In the genomic region with DNA sequence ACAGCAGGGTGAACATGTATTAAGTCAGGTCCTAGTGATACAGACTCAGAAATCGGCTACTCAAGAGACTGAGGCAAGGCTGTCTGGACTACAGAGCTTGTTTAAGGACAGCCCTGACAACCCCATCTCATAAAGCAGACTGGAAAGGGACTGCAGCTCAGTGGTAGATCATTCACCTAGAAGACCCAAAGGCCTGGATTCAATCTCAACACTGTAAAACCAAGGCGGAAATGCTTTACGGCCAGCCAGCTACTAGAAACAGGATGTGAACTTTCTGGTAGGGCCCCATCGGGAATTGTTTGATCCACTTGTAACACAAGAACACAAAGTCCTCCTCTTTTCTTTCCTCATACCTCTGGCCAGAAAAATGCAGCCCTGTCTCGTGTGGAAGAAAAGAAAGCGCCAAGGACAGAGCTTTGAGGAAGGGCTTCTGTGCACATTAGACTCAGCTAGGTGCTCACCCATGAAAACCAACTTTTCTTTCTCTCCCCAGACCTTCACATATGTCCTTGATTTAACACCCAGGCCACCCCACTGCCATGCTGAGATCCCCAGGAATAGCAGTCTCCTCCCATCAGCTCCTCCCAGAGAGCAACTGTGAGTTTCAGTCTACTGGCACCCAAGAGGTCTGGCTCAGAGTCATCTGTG, we compare ENCODE assay signal across 8 mouse cellular contexts.
DNase-seq lines count a peak whose midpoint lies in the region; ATAC-seq and TF ChIP-seq lines count a peak whose summit lies in the region.

No protein-coding gene starts in this region.

- peak; percentile 47 for DNase-seq in adrenal gland, postnatal 36 days
- peak; percentile 72 to 75 for DNase-seq in heart, postnatal 10 days
- DNase-seq in kidney, postnatal 36 days = peak; percentile 66 to 84
- no peak for DNase-seq in midbrain, embryonic 14.5 days
- no peak for DNase-seq in layer of hippocampus, postnatal 36 days
- no peak for DNase-seq in frontal cortex, adult 2 months (ENCODE audit: extremely low spot score in 1 of 2, low spot score in 1 of 2)

- TF ChIP-seq CTCF in ES-Bruce4 (IDR thresholded peaks at IDR 0.05; ENCODE audit: low read depth, low read length) = no peak

- no peak overlapping the region for H3K4me3 ChIP-seq in ES-Bruce4 (ENCODE audit: low read depth, low read length)
- no peak overlapping the region for H3K4me3 ChIP-seq in midbrain, embryonic 14.5 days (replicated peaks; ENCODE audit: low read depth, low read length)

- no peak overlapping the region for H3K9ac ChIP-seq in ES-Bruce4 (ENCODE audit: low read depth, poor library complexity, severe bottlenecking)
- no peak overlapping the region for H3K9ac ChIP-seq in midbrain, embryonic 14.5 days (replicated peaks; ENCODE audit: low read length)

- no peak overlapping the region for H3K4me2 ChIP-seq in midbrain, embryonic 14.5 days (ENCODE audit: low read length)

- intact Hi-C loops in heart, postnatal 10 days (cut with DNase I) = loop anchor here (1.0 to 10.0 kb wide), 3 partner anchors 162 to 304 kb away; a partner anchor contains a TSS

- TF ChIP-seq POLR2A in ES-Bruce4 (IDR thresholded peaks at IDR 0.05; ENCODE audit: insufficient read depth, low read length) = no peak

- H3K4me1 ChIP-seq in ES-Bruce4 (ENCODE audit: control insufficient read depth, insufficient read depth, low read length) = peaks cover 13% of the 10 kb centered on the region
- H3K4me1 ChIP-seq in midbrain, embryonic 14.5 days (ENCODE audit: control insufficient read depth, insufficient read depth, low read length) = peaks cover 75% of the 10 kb centered on the region

- WGBS in midbrain, embryonic 14.5 days = 54% methylated on average over 6 of the region's 6 CpGs

- no peak for ATAC-seq in midbrain, embryonic 14.5 days (ENCODE audit: low FRiP score, low TSS enrichment)
- no peak for ATAC-seq in megakaryocyte, adult 5-6 weeks (ENCODE audit: poor library complexity, severe bottlenecking)

- H3K9me3 ChIP-seq in ES-Bruce4 (replicated peaks; ENCODE audit: control insufficient read depth, insufficient read depth, low read length, poor library complexity, severe bottlenecking) = no peaks in the 10 kb centered on the region
- no peaks in the 10 kb centered on the region for H3K9me3 ChIP-seq in midbrain, embryonic 14.5 days (ENCODE audit: control insufficient read depth, low read length)

- no peaks in the 10 kb centered on the region for H3K27me3 ChIP-seq in ES-Bruce4 (ENCODE audit: control insufficient read depth, insufficient read depth, low read length, poor library complexity, severe bottlenecking)
- H3K27me3 ChIP-seq in midbrain, embryonic 14.5 days (ENCODE audit: control insufficient read depth, insufficient read depth, low read length) = no peaks in the 10 kb centered on the region

- no peaks in the 10 kb centered on the region for H3K36me3 ChIP-seq in ES-Bruce4 (ENCODE audit: control insufficient read depth, insufficient read depth, low read length, poor library complexity, severe bottlenecking)
- no peaks in the 10 kb centered on the region for H3K36me3 ChIP-seq in midbrain, embryonic 14.5 days (ENCODE audit: control insufficient read depth, insufficient read depth, low read length)

- H3K27ac ChIP-seq in ES-Bruce4 (ENCODE audit: insufficient read depth, low read length) = peak overlapping the region; percentile 30
- H3K27ac ChIP-seq in midbrain, embryonic 14.5 days (replicated peaks; ENCODE audit: low read depth, low read length) = peak overlapping the region; percentile 53

- no peak for TF ChIP-seq EP300 in ES-Bruce4 (IDR thresholded peaks at IDR 0.05; ENCODE audit: insufficient read depth, low read depth, low read length)

Comparison
In these comparisons a context has a peak if more than half of its experiments do, and no peak if none do; other contexts are left out.
1. DNase-seq: peak in adrenal gland, postnatal 36 days (2 of 2), heart, postnatal 10 days (2 of 2) and kidney, postnatal 36 days (2 of 2); none in midbrain, embryonic 14.5 days (single experiment), layer of hippocampus, postnatal 36 days (0 of 2) and frontal cortex, adult 2 months (0 of 2).